Mouse (Mus musculus) limb, embryonic 14.5 days (tissue): ENCODE measurements around the gene Cdc37. TPM values are rescaled to one million over a fixed set of nuclear protein-coding genes. Genes with fewer than 3 reads are reported as not detected.

Experiments
- ATAC-seq: fragments of 200-750 bp; cut with Nextera tagmentation; 2 replicates; pipeline ENCODE4 v1.8.0; 2017; ENCODE audit warnings: low read depth, moderate number of reproducible peaks, moderate TSS enrichment; ENCODE audit not compliant: low FRiP score
- DNase-seq: peaks from one replicate; pipeline ENCODE4 v3.0.0-alpha.2; 2015; ENCODE audit warnings: low spot score
- H3K27ac ChIP-seq: fragments of 300-500 bp; sonication (generic); replicated peaks from 2 replicates; pipeline ENCODE4 v1.5.1; 2014; ENCODE audit warnings: low read depth, mild to moderate bottlenecking, low read length, moderate library complexity, mixed read lengths
- H3K27me3 ChIP-seq: fragments of 300-500 bp; sonication (generic); 2 replicates; pipeline ENCODE4 v1.6.1; 2014; ENCODE audit warnings: low read length, mixed read lengths; ENCODE audit not compliant: control insufficient read depth, insufficient read depth
- H3K36me3 ChIP-seq: fragments of 300-500 bp; sonication (generic); 2 replicates; pipeline ENCODE4 v1.6.1; 2014; ENCODE audit warnings: mild to moderate bottlenecking, low read length, moderate library complexity, mixed read lengths; ENCODE audit not compliant: control insufficient read depth, insufficient read depth
- H3K4me1 ChIP-seq: fragments of 300-500 bp; sonication (generic); 2 replicates; pipeline ENCODE4 v1.6.1; 2014; ENCODE audit warnings: antibody characterized with exemption, low read length, mixed read lengths; ENCODE audit not compliant: control insufficient read depth, insufficient read depth
- H3K4me2 ChIP-seq: fragments of 300-500 bp; sonication (generic); replicated peaks from 2 replicates; pipeline ENCODE4 v1.6.1; 2014; ENCODE audit warnings: low read depth, mild to moderate bottlenecking, low read length, moderate library complexity; ENCODE audit not compliant: severe bottlenecking
- H3K4me3 ChIP-seq: fragments of 300-500 bp; sonication (generic); replicated peaks from 2 replicates; pipeline ENCODE4 v1.5.1; 2014; ENCODE audit warnings: low read length
- H3K9ac ChIP-seq: fragments of 300-500 bp; sonication (generic); 2 replicates; pipeline ENCODE4 v1.6.1; 2014; ENCODE audit warnings: mild to moderate bottlenecking, low read depth, low read length, moderate library complexity; ENCODE audit not compliant: severe bottlenecking
- H3K9me3 ChIP-seq: fragments of 300-500 bp; sonication (generic); 2 replicates; pipeline ENCODE4 v1.6.1; 2016; ENCODE audit warnings: low read length; ENCODE audit not compliant: control insufficient read depth
- POLR2A ChIP-seq: fragments of 200-500 bp; IDR thresholded peaks from 2 replicates; pipeline ENCODE4 v1.8.0; 2012; ENCODE audit warnings: inconsistent platforms, mild to moderate bottlenecking, moderate library complexity, borderline replicate concordance; ENCODE audit not compliant: insufficient read depth, insufficient read length; ENCODE audit errors: extremely low read depth
- WGBS: fragments of 180-500 bp; shearing (Covaris S2); extraction: QIAGEN DNeasy Blood & Tissue Kit; methylation state at CpG from one replicate; pipeline ENCODE4 v1.1.7; 2014; 5-methylcytosine and 5-hydroxymethylcytosine counted together
- polyA plus RNA-seq, 2 experiments: library from polyadenylated mRNA; depleted of rRNA in 1 of 2; stranded (reverse) in 1 of 2; unstranded in 1 of 2; fragments of >200 nt; fragmentation: Nextera tagmentation in 1 of 2; extraction: Ambion mirVana in 1 of 2; gene quantifications; 2 replicates each; pipeline versions ENCODE4 v1.2.1 to v1.2.3; 2012 to 2014

Gene Cdc37
- polyA plus RNA-seq, 2 experiments: 257 to 292 TPM

GRCm38 (mm10) chr9:21194787-21195493, 45.2 kb upstream of the Cdc37 start:
- H3K4me3 ChIP-seq: no peak overlapping the region
- no peaks in the 10 kb centered on the region for H3K9me3 ChIP-seq
- TF ChIP-seq POLR2A: no peak
- H3K27ac ChIP-seq: no peak overlapping the region
- no peak for ATAC-seq
- H3K4me1 ChIP-seq: peaks cover 6% of the 10 kb centered on the region; the same call in 1 of the 2 replicates
- H3K27me3 ChIP-seq: no peaks in the 10 kb centered on the region
- no peak overlapping the region for H3K9ac ChIP-seq
- no peaks in the 10 kb centered on the region for H3K36me3 ChIP-seq
- no peak for DNase-seq
- 89% methylated on average over 4 of the region's 4 CpGs for WGBS
- H3K4me2 ChIP-seq: no peak overlapping the region

GRCm38 (mm10) chr9:21193786-21194185, 44.0 kb upstream of the Cdc37 start:
- no peak overlapping the region for H3K27ac ChIP-seq
- no peak for TF ChIP-seq POLR2A
- 72% methylated on average over 3 of the region's 3 CpGs for WGBS
- H3K4me1 ChIP-seq: peaks cover 6% of the 10 kb centered on the region; the same call in 1 of the 2 replicates
- ATAC-seq: no peak
- H3K4me2 ChIP-seq: no peak overlapping the region
- no peaks in the 10 kb centered on the region for H3K27me3 ChIP-seq
- no peaks in the 10 kb centered on the region for H3K9me3 ChIP-seq
- no peak overlapping the region for H3K4me3 ChIP-seq
- no peak for DNase-seq
- no peak overlapping the region for H3K9ac ChIP-seq
- no peaks in the 10 kb centered on the region for H3K36me3 ChIP-seq

- no peak overlapping the region for H3K27ac ChIP-seq
- no peak overlapping the region for H3K9ac ChIP-seq
- H3K27me3 ChIP-seq: no peaks in the 10 kb centered on the region
- ATAC-seq (no peak), DNase-seq (no peak)
- no peaks in the 10 kb centered on the region for H3K4me1 ChIP-seq
- no peaks in the 10 kb centered on the region for H3K36me3 ChIP-seq
- no peak overlapping the region for H3K4me2 ChIP-seq
- 77% methylated on average over 3 of the region's 3 CpGs for WGBS
- no peaks in the 10 kb centered on the region for H3K9me3 ChIP-seq
- H3K4me3 ChIP-seq: no peak overlapping the region
- no peak for TF ChIP-seq POLR2A
These were observed 40.9 kb upstream of the Cdc37 start for GRCm38 (mm10) chr9:21190670-21191069.

- Histone ChIP-seq H3K4me2 (no peak overlapping the region), H3K27ac (no peak overlapping the region), H3K36me3 (no peaks in the 10 kb centered on the region), H3K9me3 (no peaks in the 10 kb centered on the region), H3K27me3 (no peaks in the 10 kb centered on the region), H3K4me1 (no peaks in the 10 kb centered on the region), H3K9ac (no peak overlapping the region), H3K4me3 (no peak overlapping the region)
- TF ChIP-seq POLR2A: no peak
- WGBS: 49% methylated on average over 7 of the region's 7 CpGs
- DNase-seq (no peak), ATAC-seq (no peak)
These were observed 40.1 kb upstream of the Cdc37 start for GRCm38 (mm10) chr9:21189905-21190304.

GRCm38 (mm10) chr9:21185436-21185835, 35.7 kb upstream of the Cdc37 start:
- H3K36me3 ChIP-seq: no peaks in the 10 kb centered on the region
- H3K4me1 ChIP-seq: peaks cover 9% of the 10 kb centered on the region; the same call in 1 of the 2 replicates
- ATAC-seq (no peak), DNase-seq (no peak)
- WGBS: 90% methylated on average over 5 of the region's 5 CpGs
- no peak overlapping the region for H3K4me2 ChIP-seq
- no peak for TF ChIP-seq POLR2A
- no peak overlapping the region for H3K27ac ChIP-seq
- no peak overlapping the region for H3K4me3 ChIP-seq
- 0 out of 2 replicates have a peak, but pooled peaks cover 5% of the 10 kb centered on the region for H3K27me3 ChIP-seq
- H3K9me3 ChIP-seq: no peaks in the 10 kb centered on the region
- no peak overlapping the region for H3K9ac ChIP-seq
